Mouse (Mus musculus): ENCODE results near the gene Actg2. TPM values are rescaled to one million over a fixed set of nuclear protein-coding genes. Genes with fewer than 3 reads are reported as not detected.

Actg2 gene
- polyA plus RNA-seq (2012; rRNA removed), result 2.1 and 6.5 TPM in 2 replicates

GRCm38 (mm10) chr6:83536028-83536794, at the start of gene Actg2:
TSS of gene Actg2 (minus strand) at chr6:83536265.

GRCm38 (mm10) chr6:83572671-83573070, 36.6 kb upstream of the Actg2 start, which contains the start of gene Stambp:
TSS of gene Stambp (minus strand) at chr6:83572729.

GRCm38 (mm10) chr6:83506258-83507167, 29.6 kb downstream of the Actg2 start, which contains the start of gene Dguok:
TSS of gene Dguok (minus strand) at chr6:83506969.

Other genes starting within 250 kb of the Actg2 start
- gene Mthfd2, start 210.4 kb downstream of the Actg2 start, polyA plus RNA-seq (2012; rRNA removed), result 29.9 and 33.6 TPM in 2 replicates
- 35.4 and 54.1 TPM in 2 replicates for gene Mob1a, start 210.2 kb downstream of the Actg2 start, polyA plus RNA-seq (2012; rRNA removed)
- 48.7 and 77.4 TPM in 2 replicates for gene Bola3, start 187.1 kb downstream of the Actg2 start, polyA plus RNA-seq (2012; rRNA removed)
- gene Tet3, start 77.2 kb downstream of the Actg2 start, polyA plus RNA-seq (2012; rRNA removed), result 27.5 and 32.0 TPM in 2 replicates
- 37.4 and 68.8 TPM in 2 replicates for gene Dguok, start 29.3 kb downstream of the Actg2 start, polyA plus RNA-seq (2012; rRNA removed)
- 12.8 and 16.9 TPM in 2 replicates for gene Stambp, start 36.5 kb upstream of the Actg2 start, polyA plus RNA-seq (2012; rRNA removed)
- gene Clec4f, start 119.9 kb upstream of the Actg2 start, polyA plus RNA-seq (2012; rRNA removed), result 0.07 and 0.14 TPM in 2 replicates
- not detected in 2 replicates for gene Cd207, start 141.6 kb upstream of the Actg2 start, polyA plus RNA-seq (2012; rRNA removed)
- 0.26 and 0.30 TPM in 2 replicates for gene Vax2, start 175.0 kb upstream of the Actg2 start, polyA plus RNA-seq (2012; rRNA removed)
- 0.07 TPM in 1 of 2 replicates, not detected in the other for gene Atp6v1b1, start 206.7 kb upstream of the Actg2 start, polyA plus RNA-seq (2012; rRNA removed)
- not detected in 2 replicates for gene Ankrd53, start 226.4 kb upstream of the Actg2 start, polyA plus RNA-seq (2012; rRNA removed)
- 32.3 and 52.4 TPM in 2 replicates for gene Tex261, start 239.5 kb upstream of the Actg2 start, polyA plus RNA-seq (2012; rRNA removed)

Data from central nervous system, embryonic 11.5 days (tissue).